Mouse (Mus musculus) midbrain, embryonic 10.5 days (tissue): ENCODE measurements around the gene Slc22a18. TPM values are rescaled to one million over a fixed set of nuclear protein-coding genes. Genes with fewer than 3 reads are reported as not detected.

ENCODE experiments used
- polyA plus RNA-seq: library from polyadenylated mRNA; unstranded; fragments of >200 nt; fragmentation: Nextera tagmentation; extraction: Ambion mirVana; gene quantifications from 2 replicates; pipeline ENCODE4 v1.2.1, GENCODE M21; 2016

Slc22a18 gene
- polyA plus RNA-seq, 1 experiment from 2014 or later = 0.20 TPM

Other genes starting within 250 kb of the Slc22a18 start
- gene Cdkn1c, start 12.7 kb upstream of the Slc22a18 start, polyA plus RNA-seq = 329 and 443 TPM in 2 replicates
- gene Phlda2, start 29.4 kb downstream of the Slc22a18 start, polyA plus RNA-seq = 0.43 and 0.96 TPM in 2 replicates
- 382 and 401 TPM in 2 replicates for gene Nap1l4, start 75.4 kb downstream of the Slc22a18 start, polyA plus RNA-seq
- 82.0 and 86.7 TPM in 2 replicates for gene Cars, start 126.4 kb downstream of the Slc22a18 start, polyA plus RNA-seq
- 0.29 and 0.41 TPM in 2 replicates for gene Tnfrsf26, start 155.0 kb downstream of the Slc22a18 start, polyA plus RNA-seq
- gene Tnfrsf22, start 175.9 kb downstream of the Slc22a18 start, polyA plus RNA-seq = 9.3 and 9.9 TPM in 2 replicates
- 0.30 and 0.38 TPM in 2 replicates for gene Tnfrsf23, start 212.1 kb downstream of the Slc22a18 start, polyA plus RNA-seq